Mouse (Mus musculus): ENCODE data around the gene Cyld.

DNA sequence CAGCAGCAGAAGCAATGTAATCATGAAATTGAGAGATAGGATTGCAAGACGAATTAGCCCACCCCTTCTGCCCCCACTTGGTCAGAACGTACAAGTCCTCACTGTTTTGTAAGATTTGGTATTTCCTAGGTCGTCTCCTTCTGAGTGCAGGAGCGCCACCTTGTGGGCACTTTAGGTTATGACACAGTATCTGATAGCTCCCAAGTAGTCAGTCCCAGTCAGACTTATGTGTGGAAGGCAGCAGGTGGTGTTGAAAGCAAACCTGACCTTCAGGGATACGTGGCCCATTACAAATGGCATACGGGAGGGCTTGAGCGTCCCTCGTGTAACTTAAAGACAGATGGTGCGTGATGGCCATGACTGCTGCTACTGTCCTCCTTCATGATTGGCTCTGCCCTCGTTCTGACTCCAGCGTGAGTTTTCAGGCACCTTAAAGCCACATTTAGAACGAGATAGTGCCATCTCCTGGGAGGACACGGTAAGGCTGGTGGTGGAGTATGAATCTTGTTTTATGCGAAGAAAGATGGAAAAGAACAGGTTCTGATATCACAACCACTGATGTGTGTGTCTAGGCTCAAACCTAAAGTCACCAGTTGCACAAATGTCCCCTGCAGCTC lies 58.5 kb downstream of the Cyld start:
- TF ChIP-seq POLR2A (IDR thresholded peaks at IDR 0.05; ENCODE audit: extremely low read depth, insufficient read depth, low read length) (no peak), CTCF (IDR thresholded peaks at IDR 0.05; ENCODE audit: extremely low read depth, insufficient read depth, low read length) (peak; percentile 86)

All from cortical plate, adult 2 months (tissue).